Mouse (Mus musculus) CH12.LX (cell line): ENCODE results near the gene Ints2.

Experiments used
- EP300 ChIP-seq: IDR thresholded peaks from 2 replicates; pipeline ENCODE4 v1.6.1; 2011; ENCODE audit warnings: low read length, improper control_type of control experiment
- POLR2AphosphoS2 ChIP-seq: IDR thresholded peaks from 2 replicates; pipeline ENCODE4 v1.6.1; 2011; ENCODE audit warnings: low read depth, low read length, improper control_type of control experiment

GRCm38 (mm10) chr11:86278442-86279102, 21.2 kb upstream of the Ints2 start:
- TF ChIP-seq POLR2AphosphoS2 = no peak
- no peak for TF ChIP-seq EP300
